Mouse (Mus musculus) hindbrain, embryonic 11.5 days (tissue): ENCODE data around the gene Ankrd17. TPM values are rescaled to one million over a fixed set of nuclear protein-coding genes. Genes with fewer than 3 reads are reported as not detected.

ENCODE experiments used
- ATAC-seq: fragments of 200-750 bp; cut with Nextera tagmentation; 2 replicates; pipeline ENCODE4 v1.8.0; 2017; ENCODE audit warnings: mild to moderate bottlenecking, moderate TSS enrichment, moderate library complexity; ENCODE audit not compliant: low FRiP score
- DNase-seq: peaks from one replicate; pipeline ENCODE4 v3.0.0-alpha.2; 2015; ENCODE audit warnings: low spot score
- H3K27ac ChIP-seq: fragments of 300-500 bp; sonication (generic); 2 replicates; pipeline ENCODE4 v1.5.1; 2014; ENCODE audit warnings: mild to moderate bottlenecking, low read depth, low read length
- H3K27me3 ChIP-seq: fragments of 300-500 bp; sonication (generic); 2 replicates; pipeline ENCODE4 v1.6.1; 2014; ENCODE audit warnings: mild to moderate bottlenecking, low read length, moderate library complexity, mixed read lengths; ENCODE audit not compliant: control insufficient read depth, insufficient read depth
- H3K36me3 ChIP-seq: fragments of 300-500 bp; sonication (generic); 2 replicates; pipeline ENCODE4 v1.6.1; 2014; ENCODE audit warnings: mild to moderate bottlenecking, low read length, moderate library complexity, mixed read lengths; ENCODE audit not compliant: control insufficient read depth, insufficient read depth
- H3K4me1 ChIP-seq: fragments of 300-500 bp; sonication (generic); replicated peaks from 2 replicates; pipeline ENCODE4 v1.6.1; 2014; ENCODE audit warnings: low read length, mixed read lengths; ENCODE audit not compliant: control insufficient read depth, insufficient read depth
- H3K4me2 ChIP-seq: fragments of 300-500 bp; sonication (generic); replicated peaks from 2 replicates; pipeline ENCODE4 v1.6.1; 2014; ENCODE audit warnings: mild to moderate bottlenecking, low read depth, low read length
- H3K4me3 ChIP-seq: fragments of 300-500 bp; sonication (generic); 2 replicates; pipeline ENCODE4 v1.5.1; 2014; ENCODE audit warnings: low read depth, low read length
- H3K9ac ChIP-seq: fragments of 300-500 bp; sonication (generic); 2 replicates; pipeline ENCODE4 v1.6.1; 2014; ENCODE audit warnings: low read depth, low read length
- H3K9me3 ChIP-seq: fragments of 300-500 bp; sonication (generic); 2 replicates; pipeline ENCODE4 v1.6.1; 2016; ENCODE audit warnings: low read length; ENCODE audit not compliant: control insufficient read depth
- WGBS: fragments of 180-500 bp; shearing (Covaris S2); extraction: QIAGEN DNeasy Blood & Tissue Kit; methylation state at CpG from one replicate; pipeline ENCODE4 v1.1.7; 2014; 5-methylcytosine and 5-hydroxymethylcytosine counted together
- polyA plus RNA-seq: library from polyadenylated mRNA; unstranded; fragments of >200 nt; fragmentation: Nextera tagmentation; extraction: Ambion mirVana; gene quantifications from 2 replicates; pipeline ENCODE4 v1.2.1, GENCODE M21; 2014

Gene Ankrd17
- polyA plus RNA-seq, 1 experiment from 2014 or later: 39.8 TPM

GRCm38 (mm10) chr5:90178116-90178515, 188.3 kb downstream of the Ankrd17 start:
- Histone ChIP-seq H3K36me3 (no peaks in the 10 kb centered on the region), H3K27ac (no peak overlapping the region), H3K9me3 (no peaks in the 10 kb centered on the region), H3K9ac (no peak overlapping the region), H3K27me3 (no peaks in the 10 kb centered on the region), H3K4me3 (no peak overlapping the region), H3K4me1 (no peaks in the 10 kb centered on the region), H3K4me2 (no peak overlapping the region)
- no peak for DNase-seq
- no peak for ATAC-seq
- WGBS: 90% methylated on average over 1 of the region's 1 CpGs

Other genes starting within 250 kb of the Ankrd17 start
- 27.1 and 31.6 TPM in 2 replicates for gene Cox18, start 142.6 kb downstream of the Ankrd17 start, polyA plus RNA-seq
- 6.5 and 8.3 TPM in 2 replicates for gene Gm9958, start 627 bp upstream of the Ankrd17 start, polyA plus RNA-seq
- 0.53 TPM in 1 of 2 replicates, not detected in the other for gene Alb, start 94.3 kb upstream of the Ankrd17 start, polyA plus RNA-seq
- 2.8 TPM in 1 of 2 replicates, not detected in the other for gene Afp, start 124.2 kb upstream of the Ankrd17 start, polyA plus RNA-seq
- gene Afm, start 152.4 kb upstream of the Ankrd17 start, polyA plus RNA-seq: not detected in 2 replicates
- gene 5830473C10Rik, start 194.5 kb upstream of the Ankrd17 start, polyA plus RNA-seq: not detected in 2 replicates